Mouse (Mus musculus) CD8-positive naive resting alpha-beta T cell, adult 2 months (primary cell): ENCODE measurements around the gene Abhd14b.
A peak's percentile ranks its signal among the peaks of the same experiment; 100 is the strongest.

Experiments
- DNase-seq, 2 experiments: peaks; one replicate each; pipeline ENCODE4 v3.0.0; 2022; ENCODE audit warnings: low read depth in 2 of 2, low spot score in 2 of 2

Abhd14b gene

GRCm38 (mm10) chr9:106429221-106430014 is 17.8 kb upstream of the Abhd14b start, which contains the start of gene Rpl29:
Gene Rpl29, plus strand, starts transcription at chr9:106429454.
- DNase-seq: peak; percentile 94 to 96

- DNase-seq: no peak
Measured at GRCm38 (mm10) chr9:106430015-106430264, 17.3 kb upstream of the Abhd14b start.

GRCm38 (mm10) chr9:106433389-106433788 is 13.9 kb upstream of the Abhd14b start:
- no peak for DNase-seq

GRCm38 (mm10) chr9:106436566-106436965 is 10.7 kb upstream of the Abhd14b start:
- DNase-seq: no peak

GRCm38 (mm10) chr9:106442680-106443079 is 4.6 kb upstream of the Abhd14b start:
- DNase-seq: no peak

- no peak for DNase-seq
Measured at GRCm38 (mm10) chr9:106444836-106445235, 2.4 kb upstream of the Abhd14b start.

GRCm38 (mm10) chr9:106447951-106448350 is 692 bp downstream of the Abhd14b start:
- no peak for DNase-seq

GRCm38 (mm10) chr9:106448498-106449031 is 1.3 kb downstream of the Abhd14b start:
- DNase-seq: peak; percentile 35 to 64

GRCm38 (mm10) chr9:106449947-106450346 is 2.7 kb downstream of the Abhd14b start:
- DNase-seq: no peak

GRCm38 (mm10) chr9:106450661-106451060 is 3.4 kb downstream of the Abhd14b start:
- no peak for DNase-seq

- no peak for DNase-seq
Measured at GRCm38 (mm10) chr9:106451298-106451697, 4.0 kb downstream of the Abhd14b start.

GRCm38 (mm10) chr9:106451899-106452298 is 4.6 kb downstream of the Abhd14b start:
- no peak for DNase-seq

- DNase-seq: no peak
Measured at GRCm38 (mm10) chr9:106452351-106452750, 5.1 kb downstream of the Abhd14b start.

- DNase-seq: no peak
Measured at GRCm38 (mm10) chr9:106452821-106453220, 5.6 kb downstream of the Abhd14b start.

- DNase-seq: no peak
Measured at GRCm38 (mm10) chr9:106453271-106454070, 6.2 kb downstream of the Abhd14b start, which contains the start of gene Pcbp4. Gene Pcbp4, plus strand, starts transcription at chr9:106453291.

- DNase-seq: no peak
Measured at GRCm38 (mm10) chr9:106454071-106454761, 7.0 kb downstream of the Abhd14b start.

GRCm38 (mm10) chr9:106454888-106455681 is 7.8 kb downstream of the Abhd14b start:
- no peak for DNase-seq

GRCm38 (mm10) chr9:106456325-106457162 is 9.3 kb downstream of the Abhd14b start:
- DNase-seq: no peak

GRCm38 (mm10) chr9:106457163-106457559 is 9.9 kb downstream of the Abhd14b start:
- no peak for DNase-seq

GRCm38 (mm10) chr9:106457920-106458319 is 10.7 kb downstream of the Abhd14b start:
- no peak for DNase-seq
